Mouse (Mus musculus): Measurements from ENCODE around the gene Itga1.

- TF ChIP-seq POLR2A (IDR thresholded peaks at IDR 0.05; ENCODE audit: low read depth, low read length) (no peak), CTCF (conservative IDR thresholded peaks at IDR 0.05; ENCODE audit: insufficient read depth, insufficient read length, low read depth, low read length) (no peak)
Measured at GRCm38 (mm10) chr13:115118195-115118594, 16.4 kb upstream of the Itga1 start.

Measured in kidney, adult 2 months (tissue).